Mouse (Mus musculus): ENCODE data around the gene Ppara.

DNA sequence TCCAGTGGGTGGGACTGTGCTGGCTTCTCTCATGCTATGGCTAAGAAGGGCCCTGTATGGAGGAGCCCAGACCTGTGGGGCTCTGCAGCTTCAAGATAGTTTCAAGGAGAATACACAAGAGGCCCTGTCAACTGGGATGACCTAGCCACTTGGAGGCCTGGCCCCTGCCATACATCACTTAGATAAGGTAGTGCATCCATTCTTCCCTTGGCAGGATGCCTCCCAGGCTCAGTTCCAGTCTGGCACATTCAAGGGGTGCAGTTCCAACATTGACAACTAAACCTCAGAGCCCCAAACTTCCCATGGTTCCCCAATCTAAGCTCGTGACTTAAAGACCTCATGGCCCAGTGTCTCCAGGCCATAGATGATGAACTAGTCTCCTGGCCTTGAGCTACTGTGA lies 40.4 kb upstream of the Ppara start:
- TF ChIP-seq HCFC1 (IDR thresholded peaks at IDR 0.05; ENCODE audit: low read depth, low read length) (no peak), MAX (IDR thresholded peaks at IDR 0.05; ENCODE audit: low read length) (no peak), POLR2A (IDR thresholded peaks at IDR 0.05; ENCODE audit: control insufficient read depth in 1 of 2, insufficient read depth in 1 of 2, low read depth in 1 of 2, low read length in 2 of 2, poor library complexity in 1 of 2) (no peak), USF1 (IDR thresholded peaks at IDR 0.05; ENCODE audit: low read depth, low read length) (no peak), MYC (IDR thresholded peaks at IDR 0.05; ENCODE audit: low read depth, low read length) (no peak), TBP (IDR thresholded peaks at IDR 0.05; ENCODE audit: low read depth, low read length) (no peak), EP300 (IDR thresholded peaks at IDR 0.05; ENCODE audit: low read depth in 1 of 2, low read length in 2 of 2) (no peak), CTCF (IDR thresholded peaks at IDR 0.05 in 2 of 3, conservative IDR thresholded peaks at IDR 0.05 in 1 of 3; ENCODE audit: control insufficient read depth in 1 of 3, insufficient read depth in 1 of 3, low read depth in 2 of 3, low read length in 3 of 3, poor library complexity in 1 of 3, severe bottlenecking in 1 of 3) (no peak), NELFE (IDR thresholded peaks at IDR 0.05; ENCODE audit: low read depth, low read length) (no peak), TAL1 (IDR thresholded peaks at IDR 0.05; ENCODE audit: low read length) (no peak), E2F4 (IDR thresholded peaks at IDR 0.05; ENCODE audit: borderline replicate concordance, low read depth, low read length) (no peak)

Data from MEL (cell line).